Mouse (Mus musculus) olfactory bulb, adult 2 months (tissue): ENCODE measurements around the gene Rxfp3.

Experiments
- CTCF ChIP-seq: fragments of 200-500 bp; IDR thresholded peaks from 2 replicates; pipeline ENCODE4 v1.5.1; 2012; ENCODE audit warnings: low read depth, mild to moderate bottlenecking, low read length, moderate library complexity; ENCODE audit not compliant: insufficient read depth
- POLR2A ChIP-seq: fragments of 200-500 bp; IDR thresholded peaks from 2 replicates; pipeline ENCODE4 v1.6.1; 2012; ENCODE audit warnings: mild to moderate bottlenecking, low read depth, low read length, moderate library complexity; ENCODE audit not compliant: insufficient read depth

- no peak for TF ChIP-seq POLR2A
- TF ChIP-seq CTCF = no peak
Measured at GRCm38 (mm10) chr15:11065528-11066171, 27.9 kb upstream of the Rxfp3 start.
